15 mouse cellular contexts compared by ENCODE assay signal in genomic region chr3:136689793-136690543, GRCm38 (mm10). TPM values are rescaled to one million over a fixed set of nuclear protein-coding genes. Genes with fewer than 3 reads are reported as not detected.
DNase-seq lines count a peak whose midpoint lies in the region; ATAC-seq lines count a peak whose summit lies in the region.
"Had no signal": no experiment of that assay in that cellular context is flagged by ENCODE, and none has a peak within 500 bp of the region (broad histone marks: within the 10 kb centered on the region; RNA-seq: fewer than 3 reads in every experiment).

No protein-coding gene starts in this region.

- no peaks in the 10 kb centered on the region for H3K36me3 ChIP-seq in heart, embryonic 12.5 days
- no peaks in the 10 kb centered on the region for H3K36me3 ChIP-seq in heart, embryonic 10.5 days
- no peaks in the 10 kb centered on the region for H3K36me3 ChIP-seq in kidney, embryonic 16.5 days (ENCODE audit: insufficient read depth, low read length)
- H3K36me3 ChIP-seq in midbrain, embryonic 12.5 days = no peaks in the 10 kb centered on the region
- no peaks in the 10 kb centered on the region for H3K36me3 ChIP-seq in midbrain, embryonic 14.5 days (ENCODE audit: control insufficient read depth, insufficient read depth, low read length)
- H3K36me3 ChIP-seq: embryonic facial prominence, embryonic 15.5 days; midbrain, embryonic 10.5 days; neural tube, embryonic 13.5 days had no signal

- no peak overlapping the region; the same call in 1 of the 2 replicates for H3K27ac ChIP-seq in heart, embryonic 12.5 days (ENCODE audit: poor library complexity, severe bottlenecking)
- H3K27ac ChIP-seq in heart, embryonic 10.5 days = no peak overlapping the region
- H3K27ac ChIP-seq in kidney, embryonic 16.5 days (ENCODE audit: low read length) = no peak overlapping the region
- H3K27ac ChIP-seq in midbrain, embryonic 12.5 days (replicated peaks) = no peak overlapping the region
- H3K27ac ChIP-seq in midbrain, embryonic 14.5 days (replicated peaks; ENCODE audit: low read depth, low read length) = no peak overlapping the region
- H3K27ac ChIP-seq: embryonic facial prominence, embryonic 15.5 days; midbrain, embryonic 10.5 days; neural tube, embryonic 13.5 days had no signal

- no peaks in the 10 kb centered on the region for H3K9me3 ChIP-seq in heart, embryonic 12.5 days (replicated peaks)
- H3K9me3 ChIP-seq in heart, embryonic 10.5 days = no peaks in the 10 kb centered on the region
- H3K9me3 ChIP-seq in kidney, embryonic 16.5 days (ENCODE audit: low read length) = no peaks in the 10 kb centered on the region
- H3K9me3 ChIP-seq in midbrain, embryonic 12.5 days = no peaks in the 10 kb centered on the region
- H3K9me3 ChIP-seq in midbrain, embryonic 14.5 days (ENCODE audit: control insufficient read depth, low read length) = no peaks in the 10 kb centered on the region
- H3K9me3 ChIP-seq: embryonic facial prominence, embryonic 15.5 days; midbrain, embryonic 10.5 days; neural tube, embryonic 13.5 days had no signal

- ATAC-seq in heart, embryonic 12.5 days (ENCODE audit: insufficient number of reproducible peaks, low FRiP score) = peak; percentile 57
- ATAC-seq in kidney, embryonic 16.5 days (ENCODE audit: low FRiP score, low TSS enrichment) = 0 out of 2 replicates have a peak, but pooled peaks have one; percentile 33
- ATAC-seq in midbrain, embryonic 12.5 days (ENCODE audit: low FRiP score, low read depth) = peak; percentile 55; the same call in 1 of the 2 replicates
- no peak for ATAC-seq in midbrain, embryonic 14.5 days (ENCODE audit: low FRiP score, low TSS enrichment)
- peak; percentile 69 for ATAC-seq in megakaryocyte-erythroid progenitor cell, adult 5-6 weeks (replicated peaks; ENCODE audit: low FRiP score, low TSS enrichment, poor library complexity, severe bottlenecking)

- no peak for DNase-seq in heart, embryonic 10.5 days (ENCODE audit: low spot score)
- no peak for DNase-seq in kidney, adult 8-10 months
- DNase-seq in midbrain, embryonic 14.5 days = no peak
- DNase-seq: adrenal gland, postnatal 10 days; cerebellum, adult 8-10 months; lung, postnatal 14 days; thymus, adult 18-20 months had no signal

- no peaks in the 10 kb centered on the region for H3K27me3 ChIP-seq in heart, embryonic 12.5 days (replicated peaks)
- no peaks in the 10 kb centered on the region for H3K27me3 ChIP-seq in heart, embryonic 10.5 days (ENCODE audit: insufficient read depth, poor library complexity, severe bottlenecking)
- no peaks in the 10 kb centered on the region for H3K27me3 ChIP-seq in kidney, embryonic 16.5 days (ENCODE audit: insufficient read depth, low read length)
- no peaks in the 10 kb centered on the region for H3K27me3 ChIP-seq in midbrain, embryonic 12.5 days
- no peaks in the 10 kb centered on the region for H3K27me3 ChIP-seq in midbrain, embryonic 14.5 days (ENCODE audit: control insufficient read depth, insufficient read depth, low read length)
- H3K27me3 ChIP-seq: embryonic facial prominence, embryonic 15.5 days; neural tube, embryonic 13.5 days had no signal

- no peak overlapping the region for H3K9ac ChIP-seq in heart, embryonic 12.5 days
- no peak overlapping the region for H3K9ac ChIP-seq in kidney, embryonic 16.5 days (replicated peaks; ENCODE audit: low read length)
- H3K9ac ChIP-seq in midbrain, embryonic 12.5 days (replicated peaks) = no peak overlapping the region
- no peak overlapping the region for H3K9ac ChIP-seq in midbrain, embryonic 14.5 days (replicated peaks; ENCODE audit: low read length)
- H3K9ac ChIP-seq: embryonic facial prominence, embryonic 15.5 days; neural tube, embryonic 13.5 days had no signal

- WGBS in heart, embryonic 12.5 days = 77% methylated on average over 7 of the region's 7 CpGs
- WGBS in heart, embryonic 10.5 days = 81% methylated on average over 7 of the region's 7 CpGs
- 90% methylated on average over 7 of the region's 7 CpGs for WGBS in kidney, embryonic 16.5 days
- 92% methylated on average over 7 of the region's 7 CpGs for whole genome bisulfite sequencing in midbrain, embryonic 12.5 days
- WGBS in midbrain, embryonic 14.5 days = 94% methylated on average over 7 of the region's 7 CpGs

- H3K4me1 ChIP-seq in heart, embryonic 12.5 days (replicated peaks) = peaks cover 26% of the 10 kb centered on the region
- H3K4me1 ChIP-seq in heart, embryonic 10.5 days = peaks cover 10% of the 10 kb centered on the region
- H3K4me1 ChIP-seq in kidney, embryonic 16.5 days (ENCODE audit: insufficient read depth, low read length) = peaks cover 12% of the 10 kb centered on the region
- 0 out of 2 replicates have a peak, but pooled peaks cover 4% of the 10 kb centered on the region for H3K4me1 ChIP-seq in midbrain, embryonic 12.5 days
- H3K4me1 ChIP-seq in midbrain, embryonic 14.5 days (ENCODE audit: control insufficient read depth, insufficient read depth, low read length) = no peaks in the 10 kb centered on the region

- H3K4me2 ChIP-seq in heart, embryonic 12.5 days = no peak overlapping the region
- H3K4me2 ChIP-seq in kidney, embryonic 16.5 days (replicated peaks; ENCODE audit: low read depth, low read length) = no peak overlapping the region
- H3K4me2 ChIP-seq in midbrain, embryonic 12.5 days (replicated peaks) = no peak overlapping the region
- H3K4me2 ChIP-seq in midbrain, embryonic 14.5 days (ENCODE audit: low read length) = no peak overlapping the region
- H3K4me2 ChIP-seq: embryonic facial prominence, embryonic 15.5 days; liver, embryonic 11.5 days; neural tube, embryonic 13.5 days had no signal

- no peak overlapping the region for H3K4me3 ChIP-seq in heart, embryonic 12.5 days
- H3K4me3 ChIP-seq in heart, embryonic 10.5 days = no peak overlapping the region
- H3K4me3 ChIP-seq in kidney, embryonic 16.5 days (ENCODE audit: low read length) = no peak overlapping the region
- H3K4me3 ChIP-seq in midbrain, embryonic 12.5 days = no peak overlapping the region
- no peak overlapping the region for H3K4me3 ChIP-seq in midbrain, embryonic 14.5 days (replicated peaks; ENCODE audit: low read depth, low read length)
- H3K4me3 ChIP-seq: embryonic facial prominence, embryonic 15.5 days; midbrain, embryonic 10.5 days; neural tube, embryonic 13.5 days had no signal

RNA-seq across cellular contexts. Expression of gene Ppp3ca, which starts 20.0 kb away (rescaled TPM):
- 85.6 TPM in 2 replicates for polyA plus RNA-seq in heart, embryonic 12.5 days (2016; fragmentation: Nextera tagmentation; extraction: Ambion mirVana)
- polyA plus RNA-seq in heart, embryonic 10.5 days (2016; fragmentation: Nextera tagmentation; extraction: Ambion mirVana) = 45.5 and 53.9 TPM in 2 replicates
- polyA plus RNA-seq in kidney, embryonic 16.5 days (2015; fragmentation: Nextera tagmentation; extraction: Ambion mirVana) = 50.7 and 56.9 TPM in 2 replicates
- 98.2 and 105 TPM in 2 replicates for polyA plus RNA-seq in midbrain, embryonic 12.5 days (2016; fragmentation: Nextera tagmentation; extraction: Ambion mirVana)
- 136 and 145 TPM in 2 replicates for polyA plus RNA-seq in midbrain, embryonic 14.5 days (2014; fragmentation: Nextera tagmentation; extraction: Ambion mirVana)
- total RNA-seq in megakaryocyte-erythroid progenitor cell, adult 5-6 weeks (2014; fragmentation: Nextera tagmentation) = 19.5 and 19.6 TPM in 2 replicates
- 20.2 and 34.7 TPM in 2 replicates for total RNA-seq in megakaryocyte-erythroid progenitor cell, adult 5-6 weeks (2017)
